Mouse (Mus musculus): ENCODE data around the gene Phldb3. TPM values are rescaled to one million over a fixed set of nuclear protein-coding genes. Genes with fewer than 3 reads are reported as not detected.

The Phldb3 gene
- total RNA-seq, 2 experiments from 2014 or later: 0.34 to 0.64 TPM

GRCm38 (mm10) chr7:24630116-24630880, 19.7 kb downstream of the Phldb3 start:
- no peak for DNase-seq (ENCODE audit: low spot score)

- DNase-seq (ENCODE audit: low spot score): no peak
Observed at GRCm38 (mm10) chr7:24636264-24636663, 25.7 kb downstream of the Phldb3 start, which contains the start of gene Lypd3. Gene Lypd3, plus strand, starts transcription at chr7:24636550.

- DNase-seq (ENCODE audit: low spot score): no peak
Observed at GRCm38 (mm10) chr7:24637046-24637445, 26.5 kb downstream of the Phldb3 start.

- no peak for DNase-seq (ENCODE audit: low spot score)
Observed at GRCm38 (mm10) chr7:24638026-24638856, 27.7 kb downstream of the Phldb3 start.

GRCm38 (mm10) chr7:24640450-24640849, 29.9 kb downstream of the Phldb3 start:
- DNase-seq (ENCODE audit: low spot score): no peak

- DNase-seq (ENCODE audit: low spot score): peak; percentile 43
Observed at GRCm38 (mm10) chr7:24642491-24642890, 31.9 kb downstream of the Phldb3 start.

- no peak for DNase-seq (ENCODE audit: low spot score)
Observed at GRCm38 (mm10) chr7:24644492-24644891, 33.9 kb downstream of the Phldb3 start.

- no peak for DNase-seq (ENCODE audit: low spot score)
Observed at GRCm38 (mm10) chr7:24644996-24645395, 34.4 kb downstream of the Phldb3 start.

- no peak for DNase-seq (ENCODE audit: low spot score)
Observed at GRCm38 (mm10) chr7:24646486-24646885, 35.9 kb downstream of the Phldb3 start.

GRCm38 (mm10) chr7:24653681-24654080, 43.1 kb downstream of the Phldb3 start:
- DNase-seq (ENCODE audit: low spot score): peak; percentile 47

- DNase-seq (ENCODE audit: low spot score): no peak
Observed at GRCm38 (mm10) chr7:24659737-24660357, 49.3 kb downstream of the Phldb3 start.

- no peak for DNase-seq (ENCODE audit: low spot score)
Observed at GRCm38 (mm10) chr7:24661118-24661904, 50.7 kb downstream of the Phldb3 start.

GRCm38 (mm10) chr7:24662575-24662974, 52.0 kb downstream of the Phldb3 start:
- DNase-seq (ENCODE audit: low spot score): peak; percentile 40

- no peak for DNase-seq (ENCODE audit: low spot score)
Observed at GRCm38 (mm10) chr7:24664301-24664700, 53.7 kb downstream of the Phldb3 start.

GRCm38 (mm10) chr7:24664959-24665358, 54.4 kb downstream of the Phldb3 start:
- DNase-seq (ENCODE audit: low spot score): no peak

- no peak for DNase-seq (ENCODE audit: low spot score)
Observed at GRCm38 (mm10) chr7:24671944-24672439, 61.4 kb downstream of the Phldb3 start.

GRCm38 (mm10) chr7:24676575-24676974, 66.0 kb downstream of the Phldb3 start, which contains the start of gene Tex101:
Gene Tex101, minus strand, starts transcription at chr7:24676675.
- no peak for DNase-seq (ENCODE audit: low spot score)

Measured in gastrocnemius, adult 18-20 months (tissue).